Mouse (Mus musculus) heart, embryonic 13.5 days (tissue): ENCODE data around the gene Npm3. TPM values are rescaled to one million over a fixed set of nuclear protein-coding genes. Genes with fewer than 3 reads are reported as not detected.

Experiments used
- ATAC-seq: fragments of 200-750 bp; cut with Nextera tagmentation; 2 replicates; pipeline ENCODE4 v1.8.0; 2017; ENCODE audit warnings: moderate TSS enrichment; ENCODE audit not compliant: insufficient number of reproducible peaks, low FRiP score, low TSS enrichment; ENCODE audit errors: extremely low read depth
- H3K27ac ChIP-seq: fragments of 300-500 bp; sonication (generic); replicated peaks from 2 replicates; pipeline ENCODE4 v1.5.1; 2015; ENCODE audit warnings: moderate library complexity, mild to moderate bottlenecking, inconsistent platforms
- H3K27me3 ChIP-seq: fragments of 300-500 bp; sonication (generic); replicated peaks from 2 replicates; pipeline ENCODE4 v1.6.1; 2015; ENCODE audit warnings: mild to moderate bottlenecking, inconsistent platforms
- H3K36me3 ChIP-seq: fragments of 300-500 bp; sonication (generic); 2 replicates; pipeline ENCODE4 v1.6.1; 2015; ENCODE audit warnings: mild to moderate bottlenecking, inconsistent platforms
- H3K4me1 ChIP-seq: fragments of 300-500 bp; sonication (generic); 2 replicates; pipeline ENCODE4 v1.6.1; 2015; ENCODE audit warnings: inconsistent platforms
- H3K4me2 ChIP-seq: fragments of 300-500 bp; sonication (generic); 2 replicates; pipeline ENCODE4 v1.6.1; 2015; ENCODE audit warnings: inconsistent platforms, mild to moderate bottlenecking, moderate library complexity
- H3K4me3 ChIP-seq: fragments of 300-500 bp; sonication (generic); 2 replicates; pipeline ENCODE4 v1.5.1; 2015; ENCODE audit warnings: moderate library complexity, mild to moderate bottlenecking, inconsistent platforms
- H3K9ac ChIP-seq: fragments of 300-500 bp; sonication (generic); 2 replicates; pipeline ENCODE4 v1.6.1; 2015; ENCODE audit warnings: inconsistent platforms, mild to moderate bottlenecking, moderate library complexity
- H3K9me3 ChIP-seq: fragments of 300-500 bp; sonication (generic); 2 replicates; pipeline ENCODE4 v1.6.1; 2016; ENCODE audit warnings: inconsistent platforms
- WGBS: fragments of 180-500 bp; shearing (Covaris S2); methylation state at CpG from one replicate; pipeline ENCODE4 v1.1.7; 2015; ENCODE audit warnings: mixed read lengths; 5-methylcytosine and 5-hydroxymethylcytosine counted together
- polyA plus RNA-seq: library from polyadenylated mRNA; unstranded; fragments of >200 nt; fragmentation: Nextera tagmentation; extraction: Ambion mirVana; gene quantifications from 2 replicates; pipeline ENCODE4 v1.2.1, GENCODE M21; 2015

Gene Npm3
- polyA plus RNA-seq, 1 experiment from 2014 or later = 9.9 TPM

- no peak overlapping the region for H3K27ac ChIP-seq
- H3K4me3 ChIP-seq = peak overlapping the region; percentile 57
- no peaks in the 10 kb centered on the region for H3K36me3 ChIP-seq
- peaks cover 97% of the 10 kb centered on the region for H3K27me3 ChIP-seq
- no peaks in the 10 kb centered on the region for H3K9me3 ChIP-seq
- ATAC-seq = no peak
- peak overlapping the region; percentile 75; the same call in 1 of the 2 replicates for H3K9ac ChIP-seq
- peak overlapping the region; percentile 80 for H3K4me2 ChIP-seq
- peaks cover 44% of the 10 kb centered on the region for H3K4me1 ChIP-seq
- 3% methylated on average over 45 of the region's 45 CpGs for WGBS
Observed at GRCm38 (mm10) chr19:45741431-45742217, 7.8 kb downstream of the Npm3 start.

- Histone ChIP-seq H3K4me1 (peaks cover 40% of the 10 kb centered on the region), H3K27ac (no peak overlapping the region), H3K27me3 (peaks cover 99% of the 10 kb centered on the region), H3K9me3 (no peaks in the 10 kb centered on the region), H3K36me3 (no peaks in the 10 kb centered on the region), H3K4me3 (no peak overlapping the region), H3K4me2 (no peak overlapping the region), H3K9ac (no peak overlapping the region)
- no peak for ATAC-seq
- WGBS = 19% methylated on average over 7 of the region's 7 CpGs
Observed at GRCm38 (mm10) chr19:45740817-45741216, 8.6 kb downstream of the Npm3 start.

- no peak for ATAC-seq
- no peak overlapping the region for H3K27ac ChIP-seq
- no peaks in the 10 kb centered on the region for H3K36me3 ChIP-seq
- H3K27me3 ChIP-seq = peaks cover 99% of the 10 kb centered on the region
- H3K4me3 ChIP-seq = no peak overlapping the region
- WGBS = 22% methylated on average over 13 of the region's 13 CpGs
- peaks cover 34% of the 10 kb centered on the region for H3K4me1 ChIP-seq
- H3K4me2 ChIP-seq = no peak overlapping the region
- no peaks in the 10 kb centered on the region for H3K9me3 ChIP-seq
- no peak overlapping the region for H3K9ac ChIP-seq
Observed at GRCm38 (mm10) chr19:45740233-45740632, 9.2 kb downstream of the Npm3 start.

GRCm38 (mm10) chr19:45738521-45738920, 10.9 kb downstream of the Npm3 start:
- 66% methylated on average over 5 of the region's 5 CpGs for WGBS
- Histone ChIP-seq H3K9me3 (no peaks in the 10 kb centered on the region), H3K27me3 (peaks cover 99% of the 10 kb centered on the region), H3K9ac (no peak overlapping the region), H3K36me3 (no peaks in the 10 kb centered on the region), H3K4me3 (no peak overlapping the region), H3K4me2 (no peak overlapping the region), H3K4me1 (peaks cover 36% of the 10 kb centered on the region), H3K27ac (no peak overlapping the region)
- ATAC-seq = no peak

- 80% methylated on average over 10 of the region's 10 CpGs for WGBS
Observed at GRCm38 (mm10) chr19:45737846-45738484, 11.4 kb downstream of the Npm3 start.

GRCm38 (mm10) chr19:45737208-45737845, 12.1 kb downstream of the Npm3 start:
- H3K4me1 ChIP-seq = peaks cover 29% of the 10 kb centered on the region
- no peak for ATAC-seq
- no peaks in the 10 kb centered on the region for H3K9me3 ChIP-seq
- no peak overlapping the region for H3K27ac ChIP-seq
- H3K4me2 ChIP-seq = peak overlapping the region; percentile 70
- H3K9ac ChIP-seq = peak overlapping the region; percentile 15
- WGBS = 26% methylated on average over 23 of the region's 23 CpGs
- H3K27me3 ChIP-seq = peaks cover 100% of the 10 kb centered on the region
- peak overlapping the region; percentile 44 for H3K4me3 ChIP-seq
- H3K36me3 ChIP-seq = no peaks in the 10 kb centered on the region

More at GRCm38 (mm10) chr19:45737846-45738484, 11.4 kb downstream of the Npm3 start:
- Histone ChIP-seq H3K4me2 (no peak overlapping the region), H3K36me3 (no peaks in the 10 kb centered on the region), H3K27ac (no peak overlapping the region), H3K4me3 (no peak overlapping the region), H3K9me3 (no peaks in the 10 kb centered on the region), H3K4me1 (peaks cover 33% of the 10 kb centered on the region), H3K27me3 (peaks cover 99% of the 10 kb centered on the region), H3K9ac (no peak overlapping the region)
- ATAC-seq = no peak

GRCm38 (mm10) chr19:45736855-45737207, 12.6 kb downstream of the Npm3 start:
- Histone ChIP-seq H3K27ac (no peak overlapping the region), H3K27me3 (peaks cover 100% of the 10 kb centered on the region), H3K36me3 (no peaks in the 10 kb centered on the region), H3K4me2 (peak overlapping the region; percentile 70), H3K4me3 (peak overlapping the region; percentile 44), H3K4me1 (peaks cover 24% of the 10 kb centered on the region), H3K9ac (peak overlapping the region; percentile 15), H3K9me3 (no peaks in the 10 kb centered on the region)
- no peak for ATAC-seq
- under 1% methylated on average over 28 of the region's 28 CpGs for WGBS

- Histone ChIP-seq H3K9me3 (no peaks in the 10 kb centered on the region), H3K4me1 (peaks cover 20% of the 10 kb centered on the region), H3K27me3 (peaks cover 100% of the 10 kb centered on the region), H3K9ac (no peak overlapping the region), H3K4me3 (no peak overlapping the region), H3K27ac (no peak overlapping the region), H3K4me2 (no peak overlapping the region; the same call in 1 of the 2 replicates), H3K36me3 (no peaks in the 10 kb centered on the region)
- ATAC-seq = no peak
- 38% methylated on average over 1 of the region's 1 CpGs for WGBS
Observed at GRCm38 (mm10) chr19:45736241-45736640, 13.2 kb downstream of the Npm3 start.

- Histone ChIP-seq H3K4me2 (no peak overlapping the region), H3K4me3 (no peak overlapping the region), H3K9ac (no peak overlapping the region), H3K27ac (no peak overlapping the region), H3K4me1 (peaks cover 20% of the 10 kb centered on the region), H3K9me3 (no peaks in the 10 kb centered on the region), H3K27me3 (peaks cover 99% of the 10 kb centered on the region), H3K36me3 (no peaks in the 10 kb centered on the region)
- ATAC-seq = no peak
- WGBS = 49% methylated on average over 7 of the region's 7 CpGs
Observed at GRCm38 (mm10) chr19:45734762-45735161, 14.6 kb downstream of the Npm3 start.

GRCm38 (mm10) chr19:45734191-45734590, 15.2 kb downstream of the Npm3 start:
- 79% methylated on average over 5 of the region's 5 CpGs for WGBS
- peaks cover 94% of the 10 kb centered on the region for H3K27me3 ChIP-seq
- H3K4me1 ChIP-seq = peaks cover 20% of the 10 kb centered on the region
- no peak overlapping the region for H3K4me2 ChIP-seq
- no peaks in the 10 kb centered on the region for H3K9me3 ChIP-seq
- no peaks in the 10 kb centered on the region for H3K36me3 ChIP-seq
- no peak overlapping the region for H3K27ac ChIP-seq
- no peak overlapping the region for H3K4me3 ChIP-seq
- 0 out of 2 replicates have a peak overlapping the region, but pooled peaks have one; percentile 24 for H3K9ac ChIP-seq
- no peak for ATAC-seq

GRCm38 (mm10) chr19:45733564-45733963, 15.8 kb downstream of the Npm3 start:
- Histone ChIP-seq H3K4me3 (no peak overlapping the region), H3K4me2 (no peak overlapping the region), H3K9ac (no peak overlapping the region), H3K4me1 (peaks cover 20% of the 10 kb centered on the region), H3K36me3 (no peaks in the 10 kb centered on the region), H3K27me3 (peaks cover 92% of the 10 kb centered on the region), H3K9me3 (no peaks in the 10 kb centered on the region), H3K27ac (no peak overlapping the region)
- ATAC-seq = no peak
- WGBS = 21% methylated on average over 10 of the region's 10 CpGs
